Mouse (Mus musculus) embryonic fibroblast, embryonic 13.5 days (primary cell): Measurements from ENCODE around the gene Trim56. TPM values are rescaled to one million over a fixed set of nuclear protein-coding genes. Genes with fewer than 3 reads are reported as not detected.

ENCODE experiments used
- H3K27ac ChIP-seq: 2 replicates; pipeline ENCODE4 v1.5.1; 2012; ENCODE audit warnings: low read length, control low read depth, inconsistent platforms; ENCODE audit not compliant: insufficient read depth
- H3K4me1 ChIP-seq: 2 replicates; pipeline ENCODE4 v1.6.1; 2011; ENCODE audit warnings: low read length; ENCODE audit not compliant: control insufficient read depth, insufficient read depth
- H3K4me3 ChIP-seq: 2 replicates; pipeline ENCODE4 v1.5.1; 2011; ENCODE audit warnings: mild to moderate bottlenecking, control low read depth, low read length; ENCODE audit not compliant: insufficient read depth
- CTCF ChIP-seq: IDR thresholded peaks from 2 replicates; pipeline ENCODE4 v1.5.1; 2011; ENCODE audit warnings: mild to moderate bottlenecking, control low read depth, low read length, moderate library complexity, borderline replicate concordance; ENCODE audit not compliant: insufficient read depth
- POLR2A ChIP-seq: IDR thresholded peaks from 2 replicates; pipeline ENCODE4 v1.6.1; 2011; ENCODE audit warnings: low read depth, mild to moderate bottlenecking, control low read depth, low read length, moderate library complexity
- polyA plus RNA-seq: library from polyadenylated mRNA; stranded (reverse); fragments of >200 nt; gene quantifications from 2 replicates; pipeline ENCODE4 v1.2.4, GENCODE M21; 2011; ENCODE audit warnings: low read depth; ENCODE audit not compliant: missing spikeins, insufficient read length

Trim56 gene
- polyA plus RNA-seq, 1 experiment: 23.4 TPM

GRCm38 (mm10) chr5:137078041-137078440 is 38.0 kb downstream of the Trim56 start:
- no peak overlapping the region for H3K4me3 ChIP-seq
- no peak for TF ChIP-seq POLR2A
- TF ChIP-seq CTCF: no peak
- peak overlapping the region; percentile 99 for H3K27ac ChIP-seq
- peaks cover 25% of the 10 kb centered on the region for H3K4me1 ChIP-seq

DNA sequence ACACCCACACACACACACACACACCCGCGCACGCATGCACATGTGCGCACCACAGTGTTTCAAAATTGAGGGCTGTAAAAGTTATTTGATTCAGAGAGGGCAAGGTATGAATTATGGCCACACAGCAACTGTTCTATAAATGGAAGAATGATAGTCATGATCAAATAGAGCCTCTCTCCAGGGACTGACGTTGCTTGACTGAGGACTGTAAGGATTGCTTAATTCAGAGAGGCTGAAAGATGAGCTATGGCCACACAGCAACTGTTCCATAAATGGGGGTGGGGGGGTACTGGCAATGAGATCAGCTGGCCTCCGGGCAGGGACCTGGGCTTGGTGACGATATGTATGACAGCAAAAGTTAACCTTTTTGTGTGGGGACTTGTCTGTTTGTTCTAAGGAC is 38.8 kb downstream of the Trim56 start:
- TF ChIP-seq CTCF (no peak), POLR2A (no peak)
- Histone ChIP-seq H3K4me1 (peaks cover 30% of the 10 kb centered on the region), H3K4me3 (no peak overlapping the region), H3K27ac (peak overlapping the region; percentile 99)

DNA sequence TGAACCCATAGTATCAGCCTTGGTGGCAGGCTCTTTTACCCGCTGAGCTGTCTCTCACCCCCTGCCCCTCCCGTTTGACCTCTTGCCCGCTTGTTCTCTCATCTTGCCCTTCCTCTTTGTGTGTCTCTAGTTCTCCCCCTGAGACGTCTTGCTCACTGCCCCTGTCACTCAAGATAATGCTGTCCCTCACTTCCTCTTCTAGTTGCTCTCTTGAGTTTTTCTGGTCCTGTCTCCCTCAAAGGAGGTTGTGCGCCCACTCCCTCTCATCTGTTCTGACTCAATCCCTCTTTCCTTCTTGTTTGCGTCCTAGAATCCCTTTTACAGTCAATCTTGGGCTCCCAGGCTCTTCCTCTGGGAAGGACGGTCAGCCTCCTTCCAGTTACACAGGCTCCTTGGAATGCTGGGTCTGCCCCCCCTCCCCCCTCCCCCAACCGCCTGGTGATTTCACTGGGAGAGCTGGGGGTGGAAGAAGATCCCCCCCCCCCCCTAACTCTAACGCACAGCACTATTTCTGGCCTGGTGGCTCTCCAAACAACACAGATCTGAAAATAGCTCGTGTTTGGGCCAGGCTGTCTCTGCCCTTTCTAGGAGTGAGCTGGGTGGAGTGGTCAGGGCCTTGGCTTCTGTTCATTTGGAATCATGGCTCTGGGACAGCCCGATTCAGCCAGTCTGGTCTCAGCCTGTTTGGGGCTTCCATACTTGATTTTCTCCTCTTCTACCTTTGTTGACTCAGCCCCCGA is 39.6 kb downstream of the Trim56 start:
- H3K4me1 ChIP-seq: peaks cover 30% of the 10 kb centered on the region
- no peak overlapping the region for H3K4me3 ChIP-seq
- TF ChIP-seq POLR2A: no peak
- no peak for TF ChIP-seq CTCF
- peak overlapping the region; percentile 99 for H3K27ac ChIP-seq

DNA sequence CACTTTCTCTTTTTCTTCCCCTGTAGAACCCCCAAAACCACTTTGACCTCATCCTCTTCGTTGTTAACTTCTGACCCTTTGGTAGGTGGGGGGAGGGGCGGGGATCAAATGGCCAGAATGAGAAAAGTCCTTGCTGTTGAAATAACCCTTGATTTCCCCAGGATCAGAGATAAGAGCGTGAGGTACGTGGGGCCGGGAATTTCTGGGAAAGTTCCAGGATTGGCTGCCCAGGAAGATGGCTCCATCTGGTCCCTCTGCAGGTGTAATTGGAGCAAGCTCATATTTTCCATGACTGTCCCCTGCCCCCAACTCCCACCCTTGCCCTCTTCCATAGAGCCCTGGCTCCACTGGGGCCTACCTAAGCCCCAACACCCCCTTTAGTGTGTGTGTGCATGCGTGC is 40.3 kb downstream of the Trim56 start:
- H3K4me1 ChIP-seq: peaks cover 29% of the 10 kb centered on the region
- TF ChIP-seq POLR2A: no peak; the same call in 1 of the 2 replicates
- TF ChIP-seq CTCF: no peak
- peak overlapping the region; percentile 99 for H3K27ac ChIP-seq

GRCm38 (mm10) chr5:137074191-137074651 is 41.8 kb downstream of the Trim56 start:
- Histone ChIP-seq H3K4me1 (peaks cover 22% of the 10 kb centered on the region), H3K4me3 (no peak overlapping the region), H3K27ac (peak overlapping the region; percentile 46; the same call in 1 of the 2 replicates)
- TF ChIP-seq CTCF (no peak), POLR2A (no peak)

More for the DNA sequence above, 40.3 kb downstream of the Trim56 start:
- H3K4me3 ChIP-seq: no peak overlapping the region

GRCm38 (mm10) chr5:137073141-137073540 is 42.9 kb downstream of the Trim56 start:
- Histone ChIP-seq H3K4me3 (no peak overlapping the region), H3K4me1 (peaks cover 14% of the 10 kb centered on the region), H3K27ac (peak overlapping the region; percentile 89)
- TF ChIP-seq CTCF: no peak
- TF ChIP-seq POLR2A: no peak

GRCm38 (mm10) chr5:137072079-137072960 is 43.7 kb downstream of the Trim56 start, which contains the start of gene Serpine1:
Serpine1 (minus strand) TSS chr5:137072268.
- Histone ChIP-seq H3K4me1 (peaks cover 10% of the 10 kb centered on the region), H3K4me3 (peak within 1 kb of the TSS; percentile 73), H3K27ac (peak within 1 kb of the TSS; percentile 89)
- TF ChIP-seq CTCF: no peak
- TF ChIP-seq POLR2A: peak; percentile 100

GRCm38 (mm10) chr5:137070881-137071605 is 45.0 kb downstream of the Trim56 start:
- TF ChIP-seq POLR2A (peak; percentile 69), CTCF (no peak)
- Histone ChIP-seq H3K4me1 (peaks cover 7% of the 10 kb centered on the region), H3K4me3 (peak overlapping the region; percentile 73), H3K27ac (peak overlapping the region; percentile 74)

GRCm38 (mm10) chr5:137068711-137069110 is 47.3 kb downstream of the Trim56 start:
- Histone ChIP-seq H3K27ac (peak overlapping the region; percentile 74; the same call in 1 of the 2 replicates), H3K4me1 (peaks cover 5% of the 10 kb centered on the region; the same call in 1 of the 2 replicates), H3K4me3 (0 out of 2 replicates have a peak overlapping the region, but pooled peaks have one; percentile 73)
- TF ChIP-seq CTCF (no peak), POLR2A (0 out of 2 replicates have a peak, but pooled peaks have one; percentile 35)
